Mouse (Mus musculus) stomach, embryonic 15.5 days (tissue): Measurements from ENCODE around the gene Tango6. TPM values are rescaled to one million over a fixed set of nuclear protein-coding genes. Genes with fewer than 3 reads are reported as not detected.

Experiments used
- ATAC-seq: fragments of 200-750 bp; cut with Nextera tagmentation; 2 replicates; pipeline ENCODE4 v1.8.0; 2017; ENCODE audit warnings: low read depth, moderate number of reproducible peaks, moderate TSS enrichment; ENCODE audit not compliant: insufficient read depth, low FRiP score
- H3K27ac ChIP-seq: fragments of 300-500 bp; sonication (generic); 2 replicates; pipeline ENCODE4 v1.5.1; 2015; ENCODE audit warnings: mild to moderate bottlenecking, inconsistent platforms
- H3K27me3 ChIP-seq: fragments of 300-500 bp; sonication (generic); replicated peaks from 2 replicates; pipeline ENCODE4 v1.6.1; 2015; ENCODE audit warnings: inconsistent platforms
- H3K36me3 ChIP-seq: fragments of 300-500 bp; sonication (generic); 2 replicates; pipeline ENCODE4 v1.6.1; 2015; ENCODE audit warnings: inconsistent platforms
- H3K4me1 ChIP-seq: fragments of 300-500 bp; sonication (generic); 2 replicates; pipeline ENCODE4 v1.6.1; 2015; ENCODE audit warnings: inconsistent platforms
- H3K4me2 ChIP-seq: fragments of 300-500 bp; sonication (generic); 2 replicates; pipeline ENCODE4 v1.6.1; 2015; ENCODE audit warnings: mild to moderate bottlenecking, inconsistent platforms
- H3K4me3 ChIP-seq: fragments of 300-500 bp; sonication (generic); replicated peaks from 2 replicates; pipeline ENCODE4 v1.5.1; 2015; ENCODE audit warnings: inconsistent platforms
- H3K9ac ChIP-seq: fragments of 300-500 bp; sonication (generic); 2 replicates; pipeline ENCODE4 v1.6.1; 2015; ENCODE audit warnings: inconsistent platforms
- H3K9me3 ChIP-seq: fragments of 300-500 bp; sonication (generic); 2 replicates; pipeline ENCODE4 v1.6.1; 2016; ENCODE audit warnings: inconsistent platforms
- WGBS: fragments of 180-500 bp; shearing (Covaris S2); methylation state at CpG from one replicate; pipeline ENCODE4 v1.1.7; 2015; 5-methylcytosine and 5-hydroxymethylcytosine counted together
- polyA plus RNA-seq: library from polyadenylated mRNA; unstranded; fragments of >200 nt; fragmentation: Nextera tagmentation; extraction: Ambion mirVana; gene quantifications from 2 replicates; pipeline ENCODE4 v1.2.1, GENCODE M21; 2015

Tango6 gene
- polyA plus RNA-seq, 1 experiment from 2014 or later, result 7.8 TPM

DNA sequence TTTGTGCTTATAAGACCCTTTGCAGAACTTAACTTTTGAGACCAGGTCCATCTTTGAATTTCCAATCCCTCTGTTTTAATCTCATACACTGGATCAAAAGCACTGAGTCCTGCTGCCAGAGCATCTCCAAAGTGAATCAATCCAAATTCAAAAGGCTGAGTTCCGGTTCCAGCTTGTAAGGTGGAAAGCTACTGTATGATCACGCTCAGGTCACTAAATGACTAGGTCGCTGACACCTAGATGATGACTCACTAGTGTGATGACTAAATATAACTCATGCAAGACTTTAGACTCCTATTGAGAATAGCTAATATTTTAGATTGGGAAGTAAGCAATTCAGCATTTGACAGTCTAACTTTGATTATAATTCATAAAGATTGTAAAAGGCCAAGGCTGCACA is 205.9 kb downstream of the Tango6 start:
- 75% methylated on average over 3 of the region's 3 CpGs for WGBS
- H3K27ac ChIP-seq, result no peak overlapping the region
- H3K4me2 ChIP-seq, result no peak overlapping the region
- H3K9me3 ChIP-seq, result no peaks in the 10 kb centered on the region
- H3K4me1 ChIP-seq, result peaks cover 7% of the 10 kb centered on the region
- H3K27me3 ChIP-seq, result no peaks in the 10 kb centered on the region
- ATAC-seq, result no peak
- peaks cover 11% of the 10 kb centered on the region; the same call in 1 of the 2 replicates for H3K36me3 ChIP-seq
- H3K9ac ChIP-seq, result no peak overlapping the region
- H3K4me3 ChIP-seq, result no peak overlapping the region

DNA sequence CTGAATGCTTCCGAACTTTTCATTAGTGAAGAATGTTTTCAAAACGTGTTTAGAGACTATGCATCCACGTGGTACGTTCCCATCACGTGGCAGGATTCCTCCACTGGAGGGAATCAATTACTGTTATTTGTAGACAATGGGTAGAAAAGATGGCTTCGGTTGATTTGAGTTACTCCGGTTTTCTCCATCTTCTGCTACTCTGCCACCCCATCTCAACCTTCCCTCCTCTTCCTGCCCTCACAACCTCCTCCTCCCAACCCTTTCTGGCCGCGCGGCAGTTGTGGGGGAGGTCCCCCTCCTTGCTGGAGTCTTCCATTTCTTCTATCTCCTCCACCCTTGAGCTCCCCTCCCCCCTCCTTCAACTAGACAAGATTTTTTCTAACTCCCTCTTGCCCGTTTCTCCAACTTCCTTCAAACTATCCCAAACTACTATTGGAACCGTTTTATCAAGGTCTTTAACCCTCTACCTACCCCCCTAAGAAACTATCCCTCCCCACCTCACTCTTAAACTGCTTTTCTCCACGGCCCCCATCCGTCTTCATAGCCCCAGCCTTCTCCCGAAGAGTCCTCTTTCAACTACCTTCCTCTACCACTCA is 209.4 kb downstream of the Tango6 start:
- Histone ChIP-seq H3K9ac (peak overlapping the region; percentile 84; the same call in 1 of the 2 replicates), H3K4me3 (peak overlapping the region; percentile 88), H3K27me3 (no peaks in the 10 kb centered on the region), H3K4me2 (peak overlapping the region; percentile 66), H3K9me3 (no peaks in the 10 kb centered on the region), H3K4me1 (peaks cover 7% of the 10 kb centered on the region), H3K36me3 (no peaks in the 10 kb centered on the region; the same call in 1 of the 2 replicates), H3K27ac (peak overlapping the region; percentile 94)
- ATAC-seq, result no peak
- 1% methylated on average over 15 of the region's 15 CpGs for WGBS

DNA sequence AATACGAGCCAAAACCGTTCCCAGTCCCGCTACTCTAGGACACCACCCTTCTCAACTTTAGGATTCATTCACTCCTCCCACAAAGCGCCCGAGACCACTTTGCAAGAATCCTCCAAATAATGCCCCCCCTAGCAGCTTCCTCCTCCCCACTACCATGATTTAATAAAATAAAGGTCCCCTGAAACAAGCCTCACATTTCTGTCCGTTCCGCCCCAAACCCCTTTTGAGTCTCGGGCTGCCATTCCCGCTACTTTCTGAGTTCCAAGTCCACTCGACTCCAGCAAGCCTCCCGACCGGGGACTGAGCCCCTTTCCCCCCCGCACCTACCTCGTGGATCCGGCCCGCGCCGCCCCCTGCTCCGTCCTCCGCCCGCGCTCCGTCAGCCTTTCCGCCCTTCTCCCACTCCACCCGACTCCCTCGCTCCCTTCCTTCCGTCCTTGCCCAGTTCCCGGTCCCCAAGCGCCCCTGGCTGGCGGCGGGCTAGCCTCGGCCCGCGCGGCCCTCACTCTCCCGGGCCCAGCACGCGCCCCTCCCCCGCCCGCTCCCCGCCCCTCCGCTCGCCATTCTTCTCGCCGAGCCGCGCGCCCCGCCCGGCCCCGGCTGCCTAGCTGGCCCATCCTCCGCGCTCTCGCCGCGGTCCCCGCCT is 210.1 kb downstream of the Tango6 start:
- no peaks in the 10 kb centered on the region for H3K27me3 ChIP-seq
- peak overlapping the region; percentile 88 for H3K4me3 ChIP-seq
- H3K27ac ChIP-seq, result peak overlapping the region; percentile 94
- no peaks in the 10 kb centered on the region; the same call in 1 of the 2 replicates for H3K36me3 ChIP-seq
- under 1% methylated on average over 51 of the region's 57 CpGs for WGBS
- H3K9me3 ChIP-seq, result no peaks in the 10 kb centered on the region
- peak overlapping the region; percentile 84 for H3K9ac ChIP-seq
- H3K4me1 ChIP-seq, result peaks cover 7% of the 10 kb centered on the region
- peak overlapping the region; percentile 66 for H3K4me2 ChIP-seq
- ATAC-seq, result peak; percentile 82

DNA sequence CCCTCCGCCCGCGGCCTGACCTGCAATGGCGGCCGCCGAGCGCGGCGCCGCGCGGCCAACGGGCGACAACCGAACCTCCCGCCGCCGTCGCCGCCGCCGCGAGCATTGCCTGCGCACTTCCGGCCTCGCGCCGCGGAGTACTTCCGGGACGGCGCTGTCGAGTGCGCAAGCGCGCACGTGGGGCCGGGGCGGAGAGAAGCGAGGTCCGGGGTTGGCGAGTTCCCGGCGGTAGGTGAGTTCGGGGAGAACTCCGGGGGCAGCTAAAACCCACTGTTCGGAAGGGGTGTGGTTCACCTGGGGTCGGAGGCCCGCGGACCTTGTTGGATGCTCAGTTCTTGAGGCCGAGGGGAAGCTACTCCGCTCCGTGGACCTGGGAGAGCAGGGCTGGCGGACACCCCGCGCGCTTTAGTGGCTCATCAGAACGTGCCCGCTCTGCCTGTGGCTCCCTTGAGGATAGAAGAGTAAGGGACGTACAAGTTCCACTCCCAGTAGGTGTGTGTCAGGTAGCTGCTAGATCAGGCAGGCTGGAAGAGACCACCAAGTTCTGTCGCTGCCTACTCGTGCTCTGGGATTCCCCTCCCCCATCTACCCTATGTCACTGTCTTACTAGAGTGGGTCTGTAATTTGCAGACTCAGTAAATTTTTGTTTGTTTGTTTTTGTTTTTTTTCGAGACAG is 210.8 kb downstream of the Tango6 start, which contains the start of gene Utp4:
Gene Utp4, plus strand, starts transcription at position 156 of the 676 bp plus-strand sequence.
- Histone ChIP-seq H3K27me3 (no peaks in the 10 kb centered on the region), H3K4me3 (peak within 1 kb of the TSS; percentile 88), H3K4me2 (peak within 1 kb of the TSS; percentile 66), H3K9ac (peak within 1 kb of the TSS; percentile 84), H3K4me1 (peaks cover 7% of the 10 kb centered on the region), H3K36me3 (peaks cover 3% of the 10 kb centered on the region; the same call in 1 of the 2 replicates), H3K27ac (peak within 1 kb of the TSS; percentile 94), H3K9me3 (no peaks in the 10 kb centered on the region)
- ATAC-seq, result peak; percentile 92
- WGBS, result under 1% methylated on average over 47 of the region's 63 CpGs

DNA sequence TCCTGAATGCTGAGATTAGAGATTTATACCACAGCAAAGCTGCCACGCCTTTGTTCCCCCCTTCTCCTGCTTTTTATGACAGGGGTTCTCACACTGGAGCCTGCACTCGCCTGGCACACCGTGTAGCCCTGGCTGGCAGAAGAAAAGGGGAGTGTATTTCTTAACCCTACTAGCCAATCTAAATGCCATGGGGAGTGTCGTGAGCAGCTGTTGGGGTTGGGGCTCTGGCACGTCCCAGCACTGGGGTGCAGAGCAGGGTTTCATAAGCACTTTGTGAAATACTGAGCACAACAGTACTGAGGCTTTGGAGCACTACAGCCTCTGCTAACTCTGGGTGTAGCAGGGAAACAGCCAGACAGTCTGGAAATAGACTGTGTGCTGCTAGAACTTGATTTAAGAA is 216.6 kb downstream of the Tango6 start:
- no peak overlapping the region for H3K27ac ChIP-seq
- no peaks in the 10 kb centered on the region; the same call in 1 of the 2 replicates for H3K4me1 ChIP-seq
- WGBS, result 84% methylated on average over 5 of the region's 5 CpGs
- no peak overlapping the region for H3K4me3 ChIP-seq
- no peak overlapping the region for H3K4me2 ChIP-seq
- H3K9ac ChIP-seq, result no peak overlapping the region
- no peaks in the 10 kb centered on the region for H3K27me3 ChIP-seq
- H3K9me3 ChIP-seq, result no peaks in the 10 kb centered on the region
- peaks cover 40% of the 10 kb centered on the region for H3K36me3 ChIP-seq
- no peak for ATAC-seq

Other genes starting within 250 kb of the Tango6 start
- gene 6030452D12Rik, start 182.5 kb upstream of the Tango6 start, polyA plus RNA-seq, result not detected in 2 replicates
- 16.3 and 17.2 TPM in 2 replicates for gene Cdh3, start 172.2 kb upstream of the Tango6 start, polyA plus RNA-seq
- 11.0 and 48.1 TPM in 2 replicates for gene Gm10073, start 109.6 kb upstream of the Tango6 start, polyA plus RNA-seq
- 163 and 189 TPM in 2 replicates for gene Cdh1, start 79.7 kb upstream of the Tango6 start, polyA plus RNA-seq
- 0.23 and 0.62 TPM in 2 replicates for gene Has3, start 187.2 kb downstream of the Tango6 start, polyA plus RNA-seq
- gene Utp4, start 210.6 kb downstream of the Tango6 start, polyA plus RNA-seq, result 62.6 and 65.7 TPM in 2 replicates